Mouse (Mus musculus) heart, postnatal 36 days (tissue): ENCODE results near the gene Tmem53. TPM values are rescaled to one million over a fixed set of nuclear protein-coding genes. Genes with fewer than 3 reads are reported as not detected.

Experiments
- DNase-seq, 2 experiments: peaks; one replicate each; pipeline ENCODE4 v3.0.0; 2021 to 2022
- intact Hi-C: fragments of 180-260 bp; cut with DNase I; formaldehyde crosslinking; loops from one replicate; pipeline ENCODE4 v1.15.1; 2025
- total RNA-seq, 2 experiments: library from RNA; stranded (reverse); gene quantifications; 2 replicates each; pipeline ENCODE4 v1.2.3; 2021

Gene Tmem53
- total RNA-seq, 2 experiments from 2014 or later: 26.5 to 28.5 TPM

DNA sequence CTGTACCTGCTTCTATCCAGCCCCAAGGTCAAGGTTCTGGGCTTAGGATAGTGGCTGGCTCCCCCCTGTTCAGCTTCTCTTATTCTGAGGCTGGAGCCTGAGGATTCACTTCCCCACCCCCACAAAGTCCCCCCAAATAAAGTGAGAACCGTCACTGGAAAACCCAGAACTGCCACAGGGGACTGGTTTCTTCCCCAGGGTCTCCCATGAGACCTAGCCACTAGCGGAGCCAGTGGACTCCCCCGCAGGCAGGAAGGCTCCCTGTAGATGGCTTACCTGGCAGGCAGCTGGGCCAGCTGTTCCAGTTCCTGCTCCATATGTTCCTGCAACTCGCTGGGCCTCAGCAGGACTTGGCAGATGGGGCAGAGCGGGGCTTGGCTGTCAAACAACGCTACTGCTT, 55.5 kb downstream of the Tmem53 start:
- DNase-seq: no peak

DNA sequence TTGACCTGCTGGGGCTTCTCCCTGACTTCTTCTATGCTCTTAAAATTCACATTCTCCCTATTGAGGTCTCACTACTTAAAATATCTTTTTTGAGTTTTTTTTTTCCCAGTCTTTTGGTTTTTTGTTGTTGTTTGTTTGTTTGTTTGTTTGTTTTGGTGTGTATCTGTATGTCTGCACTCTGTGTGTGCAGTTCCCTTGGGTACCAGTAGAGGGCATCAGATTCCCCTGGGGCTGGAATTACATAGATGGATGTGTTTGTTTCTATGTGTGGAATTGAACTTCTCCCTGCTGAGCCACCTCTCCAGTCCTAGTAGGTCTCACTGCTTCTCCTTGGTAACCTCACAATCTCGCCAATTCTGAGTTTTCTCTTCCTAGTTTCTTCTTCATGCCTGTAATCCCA, 57.7 kb downstream of the Tmem53 start:
- no peak for DNase-seq
- intact Hi-C loops: no loop called here

More for the DNA sequence above, 55.5 kb downstream of the Tmem53 start:
- intact Hi-C loops: no loop called here

DNA sequence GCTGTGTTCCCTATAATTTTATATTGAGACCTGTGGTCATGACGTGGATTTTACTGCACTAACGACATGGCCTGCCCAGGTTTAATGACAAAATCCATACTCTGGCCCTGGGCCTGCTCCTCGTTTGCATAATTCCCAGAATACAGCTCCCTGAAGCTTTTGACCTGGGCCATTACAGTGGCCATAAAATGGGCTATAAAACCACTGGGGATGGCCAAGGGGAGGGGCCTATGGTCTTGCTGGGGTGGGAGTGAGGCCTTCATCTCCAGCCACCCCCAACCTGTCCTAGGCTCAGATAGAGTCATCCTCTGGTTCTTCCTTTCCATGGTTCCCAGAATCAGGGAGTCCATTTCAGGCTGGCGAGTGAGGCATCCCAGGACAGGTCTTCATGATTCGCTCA, 60.1 kb downstream of the Tmem53 start:
- intact Hi-C loops: loop anchor here (2.0 kb wide), 1 partner anchor 41 kb away; no protein-coding TSS in a partner anchor

DNA sequence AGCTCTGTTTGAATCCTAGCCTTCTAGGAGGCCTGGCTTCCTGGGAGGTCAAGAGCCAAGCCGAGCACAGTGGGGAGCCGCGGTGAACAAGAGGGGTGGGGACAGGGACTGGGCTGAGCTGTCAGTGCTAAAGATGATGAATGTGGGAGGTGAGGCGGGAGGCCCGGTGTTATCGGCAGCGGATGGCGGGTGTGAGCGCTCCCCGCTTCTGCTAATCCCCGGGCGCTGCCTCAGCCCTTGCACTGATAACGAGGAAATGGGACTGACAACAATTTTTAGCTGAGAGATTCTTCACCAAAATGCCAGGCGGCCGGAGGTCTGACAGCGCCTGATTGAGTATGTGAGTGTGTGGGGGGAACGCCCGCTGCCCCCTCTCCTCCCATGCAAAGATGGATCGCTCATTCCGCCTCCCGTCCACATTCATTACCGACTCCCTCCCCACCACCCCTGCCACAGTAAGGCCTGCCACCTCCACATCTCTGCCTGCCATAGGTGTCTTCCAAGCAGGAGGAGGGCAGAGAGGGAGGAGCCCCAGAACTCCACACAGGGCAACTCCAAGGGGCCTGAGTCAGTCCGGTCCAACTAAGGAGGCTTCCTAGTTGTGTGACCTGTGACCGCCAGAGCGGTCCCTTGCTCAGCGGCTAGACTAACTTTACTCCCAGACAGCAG, 60.8 kb downstream of the Tmem53 start:
- no peak for DNase-seq
- intact Hi-C loops: loop anchor here (2.0 kb wide), 1 partner anchor 42 kb away; no protein-coding TSS in a partner anchor

More for the DNA sequence above, 60.1 kb downstream of the Tmem53 start:
- DNase-seq: no peak

DNA sequence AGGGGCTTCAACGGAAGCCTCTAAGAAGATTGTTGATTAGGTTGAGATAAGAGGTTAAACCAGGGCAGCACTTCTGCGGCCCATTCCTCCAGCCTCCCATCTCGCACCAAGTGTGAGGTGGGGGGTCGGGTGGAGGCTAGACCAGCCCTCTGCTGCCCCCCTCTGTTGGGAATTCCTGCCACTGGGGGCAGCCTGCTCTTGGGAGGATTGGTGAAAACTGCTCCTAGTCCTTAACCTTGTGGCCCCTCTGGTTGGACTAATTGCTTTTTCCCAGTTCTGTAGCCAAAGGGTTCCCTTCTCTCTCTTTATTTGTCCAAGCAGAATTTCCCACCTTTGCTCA, 61.3 kb downstream of the Tmem53 start:
- intact Hi-C loops: loop anchor here (2.0 kb wide), 1 partner anchor 42 kb away; no protein-coding TSS in a partner anchor
- peak; percentile 17 to 37 for DNase-seq

DNA sequence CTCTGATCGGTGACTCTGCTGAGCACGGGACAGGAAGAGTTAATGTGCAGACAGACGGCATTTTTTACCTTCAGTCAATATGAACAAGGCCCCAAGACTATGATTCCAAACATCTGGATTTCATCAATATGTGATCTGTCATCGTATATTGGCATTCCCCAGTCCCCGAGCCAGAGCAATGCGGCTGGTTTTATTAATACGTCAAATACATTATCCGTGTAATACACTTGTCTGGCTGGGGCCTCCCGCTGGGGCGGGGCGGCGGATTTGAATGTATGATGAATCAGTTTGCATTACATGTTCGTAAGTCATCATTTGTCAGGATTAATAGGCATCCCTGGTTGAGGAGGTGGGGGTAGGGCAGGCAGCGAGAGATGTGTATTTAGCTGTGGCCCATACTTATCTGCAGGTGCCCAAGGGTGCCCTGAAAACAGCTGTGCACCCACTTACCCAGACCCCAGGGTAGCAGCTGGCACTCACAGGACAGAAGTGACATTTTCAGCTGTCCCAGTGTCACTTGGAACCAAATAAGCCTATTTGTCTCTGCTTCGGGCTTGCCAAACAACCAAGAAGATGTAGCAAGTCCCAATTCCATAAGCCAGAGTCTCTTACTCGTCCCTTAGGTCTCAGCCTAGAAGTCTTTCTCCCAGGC, 63.2 kb downstream of the Tmem53 start:
- intact Hi-C loops: no loop called here

DNA sequence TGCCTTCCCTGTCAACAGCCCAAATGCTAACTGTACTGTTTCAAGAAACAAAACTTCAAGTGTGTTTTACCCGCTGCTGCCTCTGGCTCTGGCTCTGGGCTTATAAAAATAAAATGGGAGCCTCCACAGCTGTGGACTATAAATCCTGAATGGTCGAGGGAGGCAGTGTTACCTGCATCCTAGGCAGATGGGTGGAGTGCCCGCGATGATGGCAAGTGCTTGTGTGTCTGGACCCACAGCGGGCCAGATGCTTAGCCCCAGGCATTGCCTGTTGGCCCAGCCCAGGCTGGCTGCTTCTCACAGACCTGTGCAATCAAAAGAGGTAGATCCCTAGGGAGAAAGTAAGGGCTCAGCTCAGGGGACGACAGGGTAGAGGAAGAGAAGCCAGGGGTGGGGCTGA, 65.0 kb downstream of the Tmem53 start:
- intact Hi-C loops: no loop called here
- DNase-seq: no peak

More for the DNA sequence above, 63.2 kb downstream of the Tmem53 start:
- DNase-seq: no peak

DNA sequence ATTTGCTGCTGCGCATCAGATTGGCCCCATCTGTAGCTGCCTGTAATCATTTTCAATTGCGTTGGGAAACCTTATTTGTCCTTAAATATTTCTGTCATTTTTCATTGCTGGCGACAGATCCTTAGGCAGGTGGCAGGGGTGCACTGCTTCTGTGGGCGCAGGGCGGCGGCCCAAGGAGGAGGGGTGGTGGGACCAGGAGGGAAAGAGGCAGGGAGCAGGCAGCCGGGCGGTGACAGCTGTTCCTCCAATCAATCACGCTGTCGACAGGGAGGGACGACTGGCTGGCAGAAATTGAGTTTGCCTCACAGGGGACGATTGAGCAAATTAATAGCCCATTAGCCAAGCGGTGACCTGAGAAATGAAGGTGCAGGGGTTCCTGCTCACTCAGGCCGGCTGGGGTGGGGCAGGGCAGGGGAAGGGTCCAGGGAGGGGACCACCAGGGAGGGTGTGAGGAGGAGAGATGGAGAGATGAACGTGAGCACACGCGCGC, 66.0 kb downstream of the Tmem53 start:
- intact Hi-C loops: no loop called here
- no peak for DNase-seq

Other genes with a start within 250 kb of the Tmem53 start
- 10 to 100 TPM; 15.5 to 18.9 TPM for gene Eif2b3, start 232.5 kb upstream of the Tmem53 start, total RNA-seq
- gene Ptch2, start 155.9 kb upstream of the Tmem53 start, total RNA-seq: 1 to 10 TPM; 1.3 to 2.3 TPM
- gene Btbd19, start 126.2 kb upstream of the Tmem53 start, total RNA-seq: 1 to 10 TPM; 1.8 to 2.4 TPM
- gene Tctex1d4, start 125.2 kb upstream of the Tmem53 start, total RNA-seq: not detected
- 1 to 10 TPM; 1.2 to 2.4 TPM for gene Plk3, start 118.0 kb upstream of the Tmem53 start, total RNA-seq
- gene Rps8, start 95.7 kb upstream of the Tmem53 start, total RNA-seq: 100 to 1,000 TPM; 550 to 602 TPM
- gene Kif2c, start 69.3 kb upstream of the Tmem53 start, total RNA-seq: under 1 TPM; 0.33 to 0.60 TPM
- not detected for gene Armh1, start 174 bp downstream of the Tmem53 start, total RNA-seq
- gene Rnf220, start 245.1 kb downstream of the Tmem53 start, total RNA-seq: 10 to 100 TPM; 33.7 to 36.0 TPM